Mouse (Mus musculus) left cerebral cortex, postnatal 14 days (tissue): ENCODE measurements at regions not wholly inside any gene's neighbourhood (a gene's known extent, or its start where the extent isn't known, plus 50 kb on each side); places are given as distances from the start of the nearest gene placed in this dataset.

ENCODE experiments used
- DNase-seq, 2 experiments: peaks; one replicate each; pipeline ENCODE4 v3.0.0; 2021 to 2022; ENCODE audit warnings: low spot score in 2 of 2, mixed read lengths in 1 of 2
- intact Hi-C: fragments of 180-260 bp; cut with DNase I; formaldehyde crosslinking; loops from one replicate; pipeline ENCODE4 v1.15.1; 2025
- microRNA-seq, 2 experiments: library from miRNA; unstranded; fragments of <30 nt; microRNA quantifications; one replicate each; pipeline ENCODE4 v1.2.0; 2022

DNA sequence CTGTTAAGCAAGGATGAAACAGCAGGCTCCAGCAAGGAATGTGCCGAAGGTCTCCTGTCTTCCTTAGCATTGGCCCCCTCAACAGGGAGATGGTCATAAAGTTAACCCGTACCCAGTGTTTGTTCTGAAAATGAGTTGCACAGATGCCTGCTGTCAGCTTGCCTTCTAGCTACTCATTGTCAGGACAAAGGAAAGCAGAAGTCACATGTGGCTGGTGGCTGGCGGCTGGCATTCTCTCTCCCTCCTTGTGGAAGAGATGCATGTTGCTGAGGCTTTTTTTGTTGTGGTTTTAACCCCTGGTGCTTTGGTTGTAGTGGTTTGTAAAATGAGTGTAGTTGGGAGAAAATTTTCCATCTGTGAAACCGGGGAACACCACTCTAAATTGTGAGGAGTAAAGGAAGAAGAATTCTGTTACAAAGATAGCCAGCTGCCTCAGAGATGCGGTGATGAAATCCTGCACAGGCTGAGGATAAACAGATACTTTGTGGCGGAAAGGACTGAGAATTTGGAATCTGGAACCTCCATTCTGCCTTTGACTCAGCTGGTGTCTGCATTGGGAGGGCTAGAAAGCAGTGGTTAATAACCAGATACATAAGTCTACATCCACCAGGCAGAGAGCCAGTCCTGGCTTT, 220.2 kb downstream of the Snx13 start:
- intact Hi-C loops, result no loop called here

DNA sequence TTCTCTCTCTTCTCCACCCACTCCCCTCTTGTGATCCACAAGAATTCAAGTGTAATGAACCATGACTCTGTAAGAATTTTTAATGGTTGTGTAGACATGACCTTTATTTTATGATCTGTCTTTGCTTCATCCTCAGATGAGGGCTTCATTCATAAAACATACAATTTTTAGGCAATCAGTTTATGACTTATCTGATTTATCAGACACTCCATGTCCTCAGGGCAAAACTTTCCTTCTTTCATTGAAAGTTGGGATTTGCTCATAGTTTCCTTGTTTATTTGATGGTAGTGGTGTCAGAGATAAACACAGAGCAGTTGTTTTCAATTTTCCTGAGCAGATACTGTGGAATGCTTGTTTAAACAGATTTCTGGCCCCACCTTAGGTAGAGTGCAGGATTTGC, 212.8 kb downstream of the Snx13 start:
- no peak for DNase-seq
- intact Hi-C loops, result no loop called here

More for the DNA sequence above, 220.2 kb downstream of the Snx13 start:
- DNase-seq, result no peak

DNA sequence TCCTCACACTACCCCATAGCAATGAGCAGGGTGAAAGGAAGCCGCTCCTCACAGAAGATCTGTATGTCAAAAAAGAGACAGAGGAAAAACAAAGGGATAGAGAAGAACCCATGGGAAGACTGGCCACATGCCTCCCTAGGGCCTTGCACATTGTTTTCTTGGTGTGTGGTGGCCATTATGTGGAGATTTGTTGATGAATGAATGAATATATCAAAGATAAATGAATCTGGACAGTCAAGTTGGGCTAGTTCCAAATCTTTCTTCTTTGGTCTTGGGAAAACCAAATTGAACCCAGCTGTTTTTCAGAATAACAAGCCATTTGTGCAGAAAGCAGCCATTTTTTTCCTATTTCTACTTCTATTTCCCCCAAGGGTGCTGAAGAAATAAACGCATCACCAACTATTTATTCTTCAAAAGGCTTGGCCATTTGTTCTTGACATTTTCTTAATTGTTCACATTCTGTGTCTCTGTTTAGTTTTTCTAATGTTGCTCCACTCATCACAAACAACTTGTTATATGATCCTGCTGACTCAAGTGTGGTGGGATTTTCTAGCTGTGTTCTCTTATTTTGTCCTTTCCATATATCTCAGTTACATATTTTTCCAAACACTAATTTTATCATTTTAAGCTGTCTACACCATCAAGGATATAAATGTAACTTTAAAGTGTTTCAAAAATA, 208.9 kb downstream of the Snx13 start:
- DNase-seq, result no peak
- intact Hi-C loops, result no loop called here

DNA sequence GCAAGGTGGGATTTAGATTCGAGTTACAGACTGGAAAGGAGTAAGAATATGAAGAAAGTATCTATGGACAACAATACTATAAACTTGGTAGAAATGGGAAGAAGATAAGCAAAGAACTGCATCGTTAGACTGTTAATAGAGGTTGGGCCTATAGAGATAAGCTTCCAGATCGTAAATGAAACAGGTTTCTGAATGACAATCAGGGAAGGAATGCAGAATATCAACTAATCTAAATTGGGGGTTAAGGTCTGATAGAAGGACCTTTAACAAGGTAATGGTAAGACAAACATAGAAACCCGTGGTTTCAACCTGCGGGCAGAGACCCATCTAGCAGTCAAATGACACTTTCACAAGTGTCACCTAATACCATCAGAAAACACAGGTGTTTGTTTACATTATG, 201.5 kb downstream of the Snx13 start:
- DNase-seq, result no peak
- intact Hi-C loops, result no loop called here

DNA sequence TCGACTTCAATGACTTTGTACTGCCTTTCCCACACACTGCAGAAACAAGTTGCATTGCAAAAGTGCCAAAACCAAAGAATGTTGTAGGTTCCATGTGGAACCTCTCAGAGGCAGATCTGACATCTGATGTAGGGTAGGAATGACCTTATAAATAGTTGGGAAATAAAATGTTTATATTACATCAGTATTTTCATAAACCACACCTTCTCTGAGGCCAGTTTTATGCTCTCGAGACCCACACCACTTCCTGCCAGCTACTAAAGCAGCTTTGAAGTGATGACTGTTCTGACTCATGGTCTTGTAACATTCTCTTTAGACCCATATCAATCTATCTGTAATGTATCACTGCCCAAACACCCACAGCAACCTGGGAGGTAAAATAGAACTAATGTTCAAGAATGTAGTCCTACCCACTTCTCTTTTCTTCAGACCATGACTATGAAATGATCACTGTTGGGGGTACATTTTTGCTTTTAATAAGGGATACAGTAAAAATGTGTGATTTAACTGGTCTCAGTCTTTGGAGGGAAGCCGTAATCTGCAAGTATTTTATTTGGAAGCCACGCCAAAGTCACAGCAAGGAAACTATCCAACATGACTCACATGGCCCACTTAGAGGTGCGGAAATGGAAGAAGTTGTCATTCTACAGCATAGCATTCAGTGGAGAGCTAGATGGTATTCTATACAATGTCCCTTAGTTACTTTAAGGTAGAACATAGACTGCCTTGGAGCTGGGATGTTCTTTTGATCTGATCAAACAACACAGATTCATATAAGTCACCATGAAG, 199.4 kb downstream of the Snx13 start:
- intact Hi-C loops, result no loop called here
- no peak for DNase-seq

DNA sequence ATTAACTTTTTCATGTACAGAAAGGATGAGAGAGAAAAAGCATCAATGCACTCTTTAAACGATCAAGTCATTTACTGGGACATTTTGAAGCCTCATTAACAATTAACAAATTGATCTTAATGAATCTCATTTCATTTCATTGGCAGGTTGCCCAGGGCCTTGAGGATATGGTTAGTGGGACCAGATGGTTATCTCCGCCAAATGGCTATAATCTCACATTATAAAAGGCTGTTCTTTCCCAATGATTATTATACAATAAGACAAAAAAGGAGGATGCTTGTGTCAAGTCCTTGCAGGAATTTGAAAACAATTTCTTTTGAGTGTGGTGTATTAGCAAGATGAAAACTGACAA, 185.3 kb downstream of the Snx13 start:
- intact Hi-C loops, result no loop called here
- DNase-seq, result peak in 1 of 2 experiments; percentile 14

DNA sequence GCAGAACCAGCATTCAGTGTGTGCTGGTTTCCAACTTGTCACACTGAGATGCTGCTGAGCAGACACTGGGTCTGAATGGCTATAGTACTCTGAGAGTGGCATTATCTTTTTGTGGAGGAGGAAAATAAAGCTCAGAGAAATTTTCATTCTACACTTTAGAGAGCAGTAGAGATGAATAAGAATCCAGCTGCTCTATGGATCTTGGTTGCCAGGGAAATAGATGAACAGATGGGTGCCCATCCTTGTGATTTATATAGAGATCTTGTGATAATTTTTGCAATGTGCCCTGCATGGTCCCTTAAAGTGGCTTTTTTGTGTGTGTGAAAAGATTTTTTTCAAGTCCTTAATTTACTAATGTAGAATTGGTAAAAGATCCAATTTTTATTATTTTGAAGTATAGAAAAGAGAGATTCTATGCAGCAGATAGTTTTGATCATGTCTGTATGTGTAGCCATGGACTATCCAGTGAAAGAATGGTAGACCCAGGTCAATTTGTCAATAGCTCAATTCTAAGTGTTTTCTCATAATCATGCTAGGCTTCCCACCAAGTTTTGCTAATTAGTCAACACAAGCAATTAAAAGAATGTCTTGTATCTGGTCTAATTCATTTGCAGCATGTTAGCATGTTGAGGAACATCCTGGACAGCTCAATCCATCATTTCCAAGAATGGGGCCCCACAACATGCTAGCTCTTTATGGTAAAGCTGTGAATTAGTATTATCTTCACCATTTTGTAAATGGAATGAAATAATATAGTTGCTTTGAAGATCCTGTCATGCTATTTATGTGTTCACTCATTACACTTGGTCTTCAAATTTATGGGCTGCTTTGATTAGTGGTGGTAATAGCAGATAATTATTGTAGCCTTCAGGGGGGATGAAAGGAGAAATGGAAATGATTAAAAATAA, 184.7 kb downstream of the Snx13 start:
- DNase-seq, result peak; percentile 16 to 31
- intact Hi-C loops, result no loop called here

DNA sequence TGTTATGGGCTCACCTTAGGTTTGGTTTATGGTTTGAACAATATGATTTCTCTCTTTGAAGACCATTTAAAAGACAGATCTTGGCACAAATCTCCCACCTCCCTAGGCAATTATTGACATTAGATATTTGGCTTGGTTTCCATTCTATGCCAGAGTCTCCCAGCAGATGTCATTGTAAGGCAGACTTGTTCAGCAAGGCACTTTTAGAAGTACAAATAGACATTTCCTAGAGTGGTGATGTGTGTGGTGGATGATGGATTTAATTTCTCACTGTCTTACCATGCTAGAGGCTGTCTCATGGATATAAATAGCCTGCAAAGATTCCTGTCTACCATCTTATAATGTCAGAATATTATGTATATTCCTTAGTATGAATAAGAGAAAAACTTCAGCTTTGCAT, 173.4 kb downstream of the Snx13 start:
- intact Hi-C loops, result loop anchor here (10.0 kb wide), 1 partner anchor 614 kb away; no protein-coding TSS in a partner anchor
- peak; percentile 8 to 43 for DNase-seq

DNA sequence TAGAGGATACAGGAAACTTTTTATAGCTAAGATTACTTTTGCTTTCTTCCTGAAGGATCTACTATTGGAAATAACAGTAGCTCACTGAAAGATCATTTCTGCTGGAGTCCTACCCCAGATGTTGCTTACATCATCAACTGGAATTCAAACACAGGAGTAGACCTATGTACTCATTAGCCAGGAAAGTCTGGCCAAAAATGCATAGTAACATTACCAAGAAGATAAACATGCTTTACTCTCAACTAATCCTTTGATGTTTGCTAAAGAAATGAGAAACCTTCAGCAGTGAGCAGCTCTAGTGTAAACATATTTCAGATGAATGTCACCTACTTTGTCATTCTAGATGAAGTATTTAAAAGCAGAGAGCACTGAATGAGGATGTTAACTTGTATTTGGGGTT, 173.0 kb downstream of the Snx13 start:
- no peak for DNase-seq
- intact Hi-C loops, result loop anchor here (10.0 kb wide), 1 partner anchor 615 kb away; no protein-coding TSS in a partner anchor

DNA sequence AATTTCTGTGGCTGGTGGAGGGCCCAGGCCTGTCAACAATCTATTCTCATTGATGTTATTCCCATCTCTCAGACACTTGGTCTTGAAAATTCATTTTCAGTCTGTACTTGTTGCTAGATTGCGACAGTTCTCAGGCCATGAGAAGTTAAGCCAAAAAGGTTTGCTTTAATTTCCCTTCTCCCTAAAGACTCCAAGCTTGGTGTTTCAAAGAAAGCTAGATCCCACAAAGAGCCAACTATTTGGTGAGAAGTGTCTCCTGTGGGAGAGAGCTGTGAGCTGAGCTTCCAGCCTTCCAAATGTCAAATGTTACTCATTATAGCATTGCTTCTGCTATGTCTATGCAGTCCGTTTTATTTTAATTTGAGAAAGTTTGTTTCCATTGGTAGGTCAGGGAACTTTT, 169.7 kb downstream of the Snx13 start:
- intact Hi-C loops, result no loop called here
- DNase-seq, result no peak

DNA sequence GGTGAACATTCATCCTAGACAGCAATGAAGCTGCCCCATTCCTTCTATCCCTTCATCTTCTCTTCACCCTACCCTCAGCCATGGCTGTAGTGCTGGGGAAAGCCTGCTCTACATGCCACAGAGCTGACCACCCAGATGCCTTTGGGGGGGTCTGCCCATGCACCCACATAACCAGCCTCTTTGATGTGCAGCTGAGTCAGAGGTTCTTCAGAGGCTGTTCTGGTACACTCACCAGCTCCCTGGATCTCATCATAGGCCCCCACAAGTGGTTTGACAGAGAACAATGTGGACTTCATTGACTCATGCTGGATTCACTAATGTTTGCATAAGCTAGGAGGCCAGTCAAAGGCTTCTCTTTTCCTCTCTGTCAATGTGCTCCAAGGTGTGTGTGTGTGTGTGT, 162.4 kb downstream of the Snx13 start:
- no peak for DNase-seq
- intact Hi-C loops, result no loop called here

DNA sequence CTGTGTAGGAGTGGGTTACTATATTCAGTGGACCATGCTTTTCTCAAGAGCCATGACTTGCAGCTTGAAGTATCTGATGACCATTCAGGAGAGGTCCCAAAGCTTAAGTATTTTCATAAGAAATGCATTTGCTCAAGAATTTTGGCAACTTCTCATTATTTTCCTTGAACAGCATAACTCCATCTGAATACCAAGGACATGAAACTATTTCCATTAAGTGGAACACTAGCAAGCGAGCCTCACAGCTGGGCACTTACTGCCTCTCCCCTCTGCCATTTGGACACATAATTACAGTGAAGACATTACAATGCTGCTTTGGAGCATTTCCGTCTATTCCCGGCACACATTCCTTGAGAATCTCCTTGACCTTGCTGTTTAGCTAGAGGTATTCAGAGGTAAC, 160.6 kb downstream of the Snx13 start:
- intact Hi-C loops, result no loop called here
- DNase-seq, result no peak

DNA sequence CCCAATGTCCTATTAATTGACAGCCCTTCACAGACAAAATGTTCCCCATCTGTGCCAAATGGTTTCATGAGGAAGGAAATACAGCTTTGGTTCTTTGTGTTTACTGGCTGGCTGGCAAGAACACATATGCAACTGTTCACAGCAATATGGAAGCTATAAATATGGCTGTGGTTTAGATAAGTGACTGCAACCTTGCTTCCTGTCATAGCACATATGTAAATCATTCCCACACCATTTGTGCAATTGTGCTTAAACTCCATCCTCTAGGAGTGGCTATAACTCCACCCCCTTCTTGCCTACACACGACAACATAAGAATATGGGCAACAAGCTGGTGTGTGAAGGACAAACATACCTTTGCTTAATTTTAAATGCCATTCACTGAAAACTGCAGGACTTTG, 156.4 kb downstream of the Snx13 start:
- intact Hi-C loops, result no loop called here
- no peak for DNase-seq

DNA sequence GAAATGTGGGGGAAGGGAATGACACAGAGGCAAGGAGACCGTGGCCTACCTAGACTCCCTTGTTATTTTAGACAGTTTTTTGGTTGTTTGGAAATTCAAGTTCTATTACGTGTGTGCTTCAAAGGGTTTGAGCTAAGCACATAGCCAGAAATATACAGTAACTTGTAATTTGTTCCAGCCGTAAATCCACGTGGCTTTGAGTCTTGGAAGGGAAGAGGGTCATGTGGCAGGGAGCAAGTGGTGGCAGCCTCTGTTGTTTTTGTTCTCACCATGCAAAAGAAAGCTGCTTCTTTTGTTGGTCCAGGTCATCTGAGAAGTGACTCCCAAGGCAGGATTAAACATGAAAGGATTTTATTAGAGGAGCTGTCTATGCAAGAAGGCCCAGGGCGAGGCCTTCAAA, 153.1 kb downstream of the Snx13 start:
- intact Hi-C loops, result no loop called here

More for the DNA sequence above, 153.1 kb downstream of the Snx13 start:
- DNase-seq, result no peak

Small RNA genes in the stretch of these regions (microRNA-seq; reads per million reads assigned to microRNA genes)
- gene Gm44396, result 0 reads per million in 2 experiments
